ENCODE assay signal across 9 mouse cellular contexts in genomic region chr6:115178826-115179225, GRCm38 (mm10). TPM values are rescaled to one million over a fixed set of nuclear protein-coding genes. Genes with fewer than 3 reads are reported as not detected.
DNase-seq lines count a peak whose midpoint lies in the region; ATAC-seq lines count a peak whose summit lies in the region.
"Had no signal": no experiment of that assay in that cellular context is flagged by ENCODE, and none has a peak within 500 bp of the region (broad histone marks: within the 10 kb centered on the region; RNA-seq: fewer than 3 reads in every experiment).

No protein-coding gene starts in this region.

- H3K9ac ChIP-seq in midbrain, embryonic 14.5 days (replicated peaks; ENCODE audit: low read length): no peak overlapping the region
- no peak overlapping the region for H3K9ac ChIP-seq in midbrain, embryonic 13.5 days (replicated peaks)
- H3K9ac ChIP-seq: embryonic facial prominence, embryonic 15.5 days; midbrain, embryonic 12.5 days had no signal

- no peak for ATAC-seq in midbrain, embryonic 14.5 days (ENCODE audit: low FRiP score, low TSS enrichment)
- no peak for ATAC-seq in midbrain, embryonic 13.5 days

- 39% methylated on average over 3 of the region's 3 CpGs for WGBS in midbrain, embryonic 14.5 days
- WGBS in midbrain, embryonic 13.5 days: 38% methylated on average over 3 of the region's 3 CpGs
- 43% methylated on average over 3 of the region's 3 CpGs for WGBS in forebrain, embryonic 10.5 days

- H3K9me3 ChIP-seq in midbrain, embryonic 14.5 days (ENCODE audit: control insufficient read depth, low read length): no peaks in the 10 kb centered on the region
- no peaks in the 10 kb centered on the region for H3K9me3 ChIP-seq in midbrain, embryonic 13.5 days
- H3K9me3 ChIP-seq in forebrain, embryonic 10.5 days: no peaks in the 10 kb centered on the region
- H3K9me3 ChIP-seq: embryonic facial prominence, embryonic 15.5 days; midbrain, embryonic 12.5 days had no signal

- no peaks in the 10 kb centered on the region for H3K27me3 ChIP-seq in midbrain, embryonic 14.5 days (ENCODE audit: control insufficient read depth, insufficient read depth, low read length)
- H3K27me3 ChIP-seq in midbrain, embryonic 13.5 days: no peaks in the 10 kb centered on the region
- H3K27me3 ChIP-seq in forebrain, embryonic 10.5 days (ENCODE audit: poor library complexity, severe bottlenecking): no peaks in the 10 kb centered on the region
- H3K27me3 ChIP-seq: embryonic facial prominence, embryonic 15.5 days; midbrain, embryonic 12.5 days had no signal

- DNase-seq in midbrain, embryonic 14.5 days: peak; percentile 17
- DNase-seq in adrenal gland, adult 8-10 months: peak; percentile 24
- DNase-seq in induced T-regulatory cell, adult 2 months (ENCODE audit: low read depth): peak; percentile 13
- peak; percentile 56 for DNase-seq in ovary, postnatal 36 days (ENCODE audit: low spot score)
- no peak for DNase-seq in right cerebral cortex, postnatal 25 days
- DNase-seq in forebrain, embryonic 10.5 days (ENCODE audit: extremely low spot score, low spot score): no peak

- H3K4me2 ChIP-seq in midbrain, embryonic 14.5 days (ENCODE audit: low read length): no peak overlapping the region
- H3K4me2 ChIP-seq in midbrain, embryonic 13.5 days (replicated peaks): no peak overlapping the region
- H3K4me2 ChIP-seq: embryonic facial prominence, embryonic 15.5 days; midbrain, embryonic 12.5 days had no signal

- no peak overlapping the region for H3K27ac ChIP-seq in midbrain, embryonic 14.5 days (replicated peaks; ENCODE audit: low read depth, low read length)
- H3K27ac ChIP-seq in midbrain, embryonic 13.5 days: no peak overlapping the region
- H3K27ac ChIP-seq in forebrain, embryonic 10.5 days: no peak overlapping the region
- H3K27ac ChIP-seq: embryonic facial prominence, embryonic 15.5 days; midbrain, embryonic 12.5 days had no signal

- no peaks in the 10 kb centered on the region for H3K36me3 ChIP-seq in midbrain, embryonic 14.5 days (ENCODE audit: control insufficient read depth, insufficient read depth, low read length)
- no peaks in the 10 kb centered on the region for H3K36me3 ChIP-seq in midbrain, embryonic 13.5 days
- no peaks in the 10 kb centered on the region for H3K36me3 ChIP-seq in forebrain, embryonic 10.5 days (replicated peaks)
- H3K36me3 ChIP-seq: embryonic facial prominence, embryonic 15.5 days; midbrain, embryonic 12.5 days had no signal

- no peak overlapping the region for H3K4me3 ChIP-seq in midbrain, embryonic 14.5 days (replicated peaks; ENCODE audit: low read depth, low read length)
- H3K4me3 ChIP-seq in midbrain, embryonic 13.5 days (replicated peaks): no peak overlapping the region
- no peak overlapping the region for H3K4me3 ChIP-seq in forebrain, embryonic 10.5 days
- H3K4me3 ChIP-seq: embryonic facial prominence, embryonic 15.5 days; midbrain, embryonic 12.5 days had no signal

- no peaks in the 10 kb centered on the region for H3K4me1 ChIP-seq in midbrain, embryonic 14.5 days (ENCODE audit: control insufficient read depth, insufficient read depth, low read length)
- peaks cover 3% of the 10 kb centered on the region; the same call in 1 of the 2 replicates for H3K4me1 ChIP-seq in midbrain, embryonic 13.5 days (replicated peaks)
- H3K4me1 ChIP-seq in forebrain, embryonic 10.5 days: 0 out of 2 replicates have a peak, but pooled peaks cover 5% of the 10 kb centered on the region
- H3K4me1 ChIP-seq: embryonic facial prominence, embryonic 15.5 days had no signal

RNA-seq across cellular contexts. Expression of gene Syn2, which starts 44.1 kb away (rescaled TPM):
- polyA plus RNA-seq in midbrain, embryonic 14.5 days (2014; fragmentation: Nextera tagmentation; extraction: Ambion mirVana): 39.9 and 44.2 TPM in 2 replicates
- polyA plus RNA-seq in midbrain, embryonic 13.5 days (2015; fragmentation: Nextera tagmentation; extraction: Ambion mirVana): 13.3 and 16.2 TPM in 2 replicates
- total RNA-seq in adrenal gland, adult 8-10 months (2022): 10 to 100 TPM; 18.0 to 39.1 (median 25.6) TPM
- 0.27 and 0.63 TPM in 2 replicates for polyA plus RNA-seq in forebrain, embryonic 10.5 days (2016; fragmentation: Nextera tagmentation; extraction: Ambion mirVana)

RNA-seq across cellular contexts. Expression of gene Gm17482, which starts 48.3 kb away (rescaled TPM):
- polyA plus RNA-seq in midbrain, embryonic 14.5 days (2014; fragmentation: Nextera tagmentation; extraction: Ambion mirVana): not detected in 2 replicates
- not detected in 2 replicates for polyA plus RNA-seq in midbrain, embryonic 13.5 days (2015; fragmentation: Nextera tagmentation; extraction: Ambion mirVana)
- total RNA-seq in adrenal gland, adult 8-10 months (2022): not detected
- not detected in 2 replicates for polyA plus RNA-seq in forebrain, embryonic 10.5 days (2016; fragmentation: Nextera tagmentation; extraction: Ambion mirVana)
- polyA plus RNA-seq: embryonic facial prominence, embryonic 15.5 days; midbrain, embryonic 12.5 days had no signal

Comparison
In these comparisons a context has a peak if more than half of its experiments do, and no peak if none do; other contexts are left out.
1. DNase-seq: peak in midbrain, embryonic 14.5 days (single experiment), adrenal gland, adult 8-10 months (single experiment), induced T-regulatory cell, adult 2 months (single experiment) and ovary, postnatal 36 days (single experiment); none in right cerebral cortex, postnatal 25 days (single experiment) and forebrain, embryonic 10.5 days (single experiment).